Mouse (Mus musculus): ENCODE data around the gene Neurl3.
A peak's percentile ranks its signal among the peaks of the same experiment; 100 is the strongest.

Gene Neurl3

GRCm38 (mm10) chr1:36260418-36260817 lies 14.1 kb downstream of the Neurl3 start:
- ATAC-seq (ENCODE audit: insufficient number of reproducible peaks, low FRiP score, low TSS enrichment) = no peak

- no peak for ATAC-seq (ENCODE audit: insufficient number of reproducible peaks, low FRiP score, low TSS enrichment)
These were observed 15.2 kb downstream of the Neurl3 start for GRCm38 (mm10) chr1:36259281-36259680.

GRCm38 (mm10) chr1:36258631-36259030 lies 15.8 kb downstream of the Neurl3 start:
- ATAC-seq (ENCODE audit: insufficient number of reproducible peaks, low FRiP score, low TSS enrichment) = no peak

- ATAC-seq (ENCODE audit: insufficient number of reproducible peaks, low FRiP score, low TSS enrichment) = no peak
These were observed 17.2 kb downstream of the Neurl3 start for GRCm38 (mm10) chr1:36257276-36257675.

GRCm38 (mm10) chr1:36255871-36256640 lies 18.4 kb downstream of the Neurl3 start:
- ATAC-seq (ENCODE audit: insufficient number of reproducible peaks, low FRiP score, low TSS enrichment) = no peak

GRCm38 (mm10) chr1:36254635-36255360 lies 19.7 kb downstream of the Neurl3 start:
- peak; percentile 83 for ATAC-seq (ENCODE audit: insufficient number of reproducible peaks, low FRiP score, low TSS enrichment)

GRCm38 (mm10) chr1:36252791-36253190 lies 21.7 kb downstream of the Neurl3 start:
- ATAC-seq (ENCODE audit: insufficient number of reproducible peaks, low FRiP score, low TSS enrichment) = peak; percentile 75

GRCm38 (mm10) chr1:36251426-36251825 lies 23.1 kb downstream of the Neurl3 start:
- no peak for ATAC-seq (ENCODE audit: insufficient number of reproducible peaks, low FRiP score, low TSS enrichment)

GRCm38 (mm10) chr1:36246688-36247087 lies 27.8 kb downstream of the Neurl3 start:
- no peak for ATAC-seq (ENCODE audit: insufficient number of reproducible peaks, low FRiP score, low TSS enrichment)

- ATAC-seq (ENCODE audit: insufficient number of reproducible peaks, low FRiP score, low TSS enrichment) = no peak
These were observed 29.7 kb downstream of the Neurl3 start for GRCm38 (mm10) chr1:36244828-36245215.

GRCm38 (mm10) chr1:36244058-36244827 lies 30.2 kb downstream of the Neurl3 start, which contains the start of gene Uggt1:
Gene Uggt1, minus strand, starts transcription at chr1:36244720.
- ATAC-seq (ENCODE audit: insufficient number of reproducible peaks, low FRiP score, low TSS enrichment) = peak; percentile 95

GRCm38 (mm10) chr1:36243447-36244057 lies 30.9 kb downstream of the Neurl3 start:
- no peak for ATAC-seq (ENCODE audit: insufficient number of reproducible peaks, low FRiP score, low TSS enrichment)

- ATAC-seq (ENCODE audit: insufficient number of reproducible peaks, low FRiP score, low TSS enrichment) = no peak
These were observed 32.5 kb downstream of the Neurl3 start for GRCm38 (mm10) chr1:36241903-36242429.

- no peak for ATAC-seq (ENCODE audit: insufficient number of reproducible peaks, low FRiP score, low TSS enrichment)
These were observed 34.3 kb downstream of the Neurl3 start for GRCm38 (mm10) chr1:36240176-36240575.

GRCm38 (mm10) chr1:36239396-36239795 lies 35.1 kb downstream of the Neurl3 start:
- ATAC-seq (ENCODE audit: insufficient number of reproducible peaks, low FRiP score, low TSS enrichment) = no peak

- no peak for ATAC-seq (ENCODE audit: insufficient number of reproducible peaks, low FRiP score, low TSS enrichment)
These were observed 38.6 kb downstream of the Neurl3 start for GRCm38 (mm10) chr1:36235855-36236254.

GRCm38 (mm10) chr1:36235057-36235639 lies 39.3 kb downstream of the Neurl3 start:
- ATAC-seq (ENCODE audit: insufficient number of reproducible peaks, low FRiP score, low TSS enrichment) = no peak

- ATAC-seq (ENCODE audit: insufficient number of reproducible peaks, low FRiP score, low TSS enrichment) = no peak
These were observed 41.3 kb downstream of the Neurl3 start for GRCm38 (mm10) chr1:36233218-36233617.

GRCm38 (mm10) chr1:36230919-36231705 lies 43.4 kb downstream of the Neurl3 start:
- no peak for ATAC-seq (ENCODE audit: insufficient number of reproducible peaks, low FRiP score, low TSS enrichment)
